Mouse (Mus musculus) testis, adult 2 months (tissue): ENCODE results near the gene Copg2.

Source experiments
- CTCF ChIP-seq: fragments of 200-500 bp; IDR thresholded peaks from 2 replicates; pipeline ENCODE4 v1.5.1; 2012; ENCODE audit warnings: low read depth, mild to moderate bottlenecking, inconsistent platforms, low read length, moderate library complexity; ENCODE audit not compliant: control insufficient read depth, insufficient read depth, insufficient replicate concordance
- POLR2A ChIP-seq: fragments of 200-500 bp; IDR thresholded peaks from 2 replicates; pipeline ENCODE4 v1.6.1; 2012; ENCODE audit warnings: low read depth, mild to moderate bottlenecking, inconsistent platforms, low read length, moderate library complexity; ENCODE audit not compliant: control insufficient read depth

DNA sequence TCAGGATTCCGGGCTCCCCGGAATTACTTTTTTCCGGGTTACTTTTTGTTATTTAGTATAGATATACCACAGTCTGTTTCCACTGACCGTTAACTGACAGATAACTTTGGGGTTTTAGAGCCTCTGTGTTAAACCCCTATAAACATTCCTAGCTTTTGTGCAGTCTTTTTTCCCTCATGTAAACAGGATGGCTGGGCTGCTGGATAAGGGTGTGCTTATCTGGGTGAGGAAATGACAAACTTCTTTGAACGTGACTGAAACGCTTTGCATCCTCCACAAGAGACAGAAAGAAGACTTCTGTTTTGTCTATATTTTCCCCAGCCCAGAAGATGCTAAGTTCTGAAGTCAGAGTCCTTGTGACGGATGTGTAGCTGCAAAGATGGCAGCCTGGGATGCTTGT lies 184.1 kb downstream of the Copg2 start:
- TF ChIP-seq CTCF = no peak
- no peak for TF ChIP-seq POLR2A
